Mouse (Mus musculus): ENCODE data around the gene 4430402I18Rik. TPM values are rescaled to one million over a fixed set of nuclear protein-coding genes. Genes with fewer than 3 reads are reported as not detected.

The 4430402I18Rik gene
- total RNA-seq, 1 experiment = 0.31 TPM

- DNase-seq (ENCODE audit: low read depth, low spot score) = no peak
- Histone ChIP-seq H3K9me3 (ENCODE audit: control insufficient read depth, insufficient read depth, low read depth, low read length) (no peaks in the 10 kb centered on the region), H3K36me3 (ENCODE audit: control insufficient read depth, insufficient read depth, low read length, poor library complexity, severe bottlenecking) (no peaks in the 10 kb centered on the region), H3K27ac (ENCODE audit: insufficient read depth, low read depth, low read length, poor library complexity, severe bottlenecking) (no peak overlapping the region), H3K4me3 (ENCODE audit: insufficient read depth in 1 of 2, low read depth in 1 of 2, low read length in 2 of 2, poor library complexity in 1 of 2, severe bottlenecking in 1 of 2) (no peak overlapping the region), H3K9ac (ENCODE audit: insufficient read depth, low read depth, low read length, poor library complexity, severe bottlenecking) (no peak overlapping the region), H3K4me1 (ENCODE audit: control insufficient read depth in 2 of 2, insufficient read depth in 2 of 2, low read length in 2 of 2, poor library complexity in 1 of 2) (no peaks in the 10 kb centered on the region)
- in situ Hi-C loops (cut with MboI; ENCODE audit: low sequenced_read_pairs in 2 of 2, unreplicated experiment in 2 of 2) = no loop called here
- TF ChIP-seq HCFC1 (IDR thresholded peaks at IDR 0.05; ENCODE audit: borderline replicate concordance, insufficient read depth, low read length) (no peak), CHD2 (IDR thresholded peaks at IDR 0.05; ENCODE audit: low read depth, low read length) (no peak), ZC3H11A (IDR thresholded peaks at IDR 0.05; ENCODE audit: borderline replicate concordance, low read depth, low read length) (no peak), ZNF384 (IDR thresholded peaks at IDR 0.05; ENCODE audit: low read depth, low read length) (no peak), MAFK (IDR thresholded peaks at IDR 0.05; ENCODE audit: insufficient read depth, low read depth, low read length) (no peak)
These were observed 32.7 kb downstream of the 4430402I18Rik start for GRCm38 (mm10) chr19:28934897-28935296.

DNA sequence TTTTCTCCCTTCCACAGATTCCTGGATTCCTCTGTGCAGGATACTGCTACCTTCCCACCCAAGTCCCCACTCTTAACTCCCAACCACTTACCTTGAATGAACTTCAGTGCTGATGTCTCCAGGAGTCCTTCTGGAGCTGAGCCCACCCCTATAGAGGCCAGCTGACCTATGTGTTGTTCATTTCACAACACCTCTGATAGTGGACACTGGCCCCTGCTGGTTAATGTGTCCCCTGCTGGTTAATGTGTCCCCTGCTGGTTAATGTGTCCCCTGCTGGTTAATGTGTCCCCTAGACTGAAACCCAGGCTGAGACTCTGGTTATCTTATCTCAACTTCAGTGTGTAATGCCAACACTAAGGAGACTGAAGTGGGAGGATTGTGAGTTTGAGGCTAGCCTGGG is 38.6 kb downstream of the 4430402I18Rik start:
- Histone ChIP-seq H3K27ac (ENCODE audit: insufficient read depth, low read depth, low read length, poor library complexity, severe bottlenecking) (no peak overlapping the region), H3K9me3 (ENCODE audit: control insufficient read depth, insufficient read depth, low read depth, low read length) (no peaks in the 10 kb centered on the region), H3K4me1 (ENCODE audit: control insufficient read depth in 2 of 2, insufficient read depth in 2 of 2, low read length in 2 of 2, poor library complexity in 1 of 2) (no peaks in the 10 kb centered on the region), H3K4me3 (ENCODE audit: insufficient read depth in 1 of 2, low read depth in 1 of 2, low read length in 2 of 2, poor library complexity in 1 of 2, severe bottlenecking in 1 of 2) (no peak overlapping the region), H3K9ac (ENCODE audit: insufficient read depth, low read depth, low read length, poor library complexity, severe bottlenecking) (no peak overlapping the region), H3K36me3 (ENCODE audit: control insufficient read depth, insufficient read depth, low read length, poor library complexity, severe bottlenecking) (no peaks in the 10 kb centered on the region)
- no peak for TF ChIP-seq HCFC1 (IDR thresholded peaks at IDR 0.05; ENCODE audit: borderline replicate concordance, insufficient read depth, low read length)
- TF ChIP-seq CHD2 (IDR thresholded peaks at IDR 0.05; ENCODE audit: low read depth, low read length) = no peak
- no peak for TF ChIP-seq ZNF384 (IDR thresholded peaks at IDR 0.05; ENCODE audit: low read depth, low read length)
- TF ChIP-seq ZC3H11A (IDR thresholded peaks at IDR 0.05; ENCODE audit: borderline replicate concordance, low read depth, low read length) = no peak
- no peak for TF ChIP-seq MAFK (IDR thresholded peaks at IDR 0.05; ENCODE audit: insufficient read depth, low read depth, low read length)
- in situ Hi-C loops (cut with MboI; ENCODE audit: low sequenced_read_pairs in 2 of 2, unreplicated experiment in 2 of 2) = no loop called here
- DNase-seq (ENCODE audit: low read depth, low spot score) = no peak

GRCm38 (mm10) chr19:28927396-28927795 is 40.2 kb downstream of the 4430402I18Rik start:
- H3K9ac ChIP-seq (ENCODE audit: insufficient read depth, low read depth, low read length, poor library complexity, severe bottlenecking) = no peak overlapping the region
- H3K36me3 ChIP-seq (ENCODE audit: control insufficient read depth, insufficient read depth, low read length, poor library complexity, severe bottlenecking) = no peaks in the 10 kb centered on the region
- DNase-seq (ENCODE audit: low read depth, low spot score) = no peak
- TF ChIP-seq ZNF384 (IDR thresholded peaks at IDR 0.05; ENCODE audit: low read depth, low read length) (no peak), CHD2 (IDR thresholded peaks at IDR 0.05; ENCODE audit: low read depth, low read length) (no peak), HCFC1 (IDR thresholded peaks at IDR 0.05; ENCODE audit: borderline replicate concordance, insufficient read depth, low read length) (no peak), MAFK (IDR thresholded peaks at IDR 0.05; ENCODE audit: insufficient read depth, low read depth, low read length) (no peak), ZC3H11A (IDR thresholded peaks at IDR 0.05; ENCODE audit: borderline replicate concordance, low read depth, low read length) (no peak)
- in situ Hi-C loops (cut with MboI; ENCODE audit: low sequenced_read_pairs in 2 of 2, unreplicated experiment in 2 of 2) = no loop called here
- H3K9me3 ChIP-seq (ENCODE audit: control insufficient read depth, insufficient read depth, low read depth, low read length) = no peaks in the 10 kb centered on the region
- H3K27ac ChIP-seq (ENCODE audit: insufficient read depth, low read depth, low read length, poor library complexity, severe bottlenecking) = no peak overlapping the region
- H3K4me1 ChIP-seq (ENCODE audit: control insufficient read depth in 2 of 2, insufficient read depth in 2 of 2, low read length in 2 of 2, poor library complexity in 1 of 2) = 0 out of 4 replicates have a peak, but pooled peaks cover 0 to 2% of the 10 kb centered on the region in 2 experiments
- H3K4me3 ChIP-seq (ENCODE audit: insufficient read depth in 1 of 2, low read depth in 1 of 2, low read length in 2 of 2, poor library complexity in 1 of 2, severe bottlenecking in 1 of 2) = no peak overlapping the region

DNA sequence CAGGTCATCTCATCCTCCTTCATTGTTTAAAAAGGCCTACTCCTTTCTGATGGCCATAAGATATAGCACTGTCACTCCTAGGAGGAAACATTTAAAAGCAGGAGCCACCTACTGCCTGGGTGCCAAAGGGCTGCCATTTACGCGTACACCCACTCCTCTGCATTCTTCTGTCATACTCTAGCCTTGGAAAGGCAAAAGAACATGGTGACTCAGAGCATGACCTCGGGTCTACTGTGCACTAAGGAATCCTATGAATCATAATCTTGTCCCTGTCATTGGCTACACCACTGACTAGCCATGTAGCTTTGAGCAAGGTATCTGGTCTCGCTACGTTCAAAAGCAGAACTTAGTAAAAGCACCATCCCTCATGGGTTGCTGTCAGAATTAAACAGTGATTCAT is 41.2 kb downstream of the 4430402I18Rik start:
- no peak overlapping the region for H3K9ac ChIP-seq (ENCODE audit: insufficient read depth, low read depth, low read length, poor library complexity, severe bottlenecking)
- TF ChIP-seq MAFK (IDR thresholded peaks at IDR 0.05; ENCODE audit: insufficient read depth, low read depth, low read length) = no peak
- no peak for TF ChIP-seq ZNF384 (IDR thresholded peaks at IDR 0.05; ENCODE audit: low read depth, low read length)
- TF ChIP-seq HCFC1 (IDR thresholded peaks at IDR 0.05; ENCODE audit: borderline replicate concordance, insufficient read depth, low read length) = no peak
- no peak for TF ChIP-seq ZC3H11A (IDR thresholded peaks at IDR 0.05; ENCODE audit: borderline replicate concordance, low read depth, low read length)
- TF ChIP-seq CHD2 (IDR thresholded peaks at IDR 0.05; ENCODE audit: low read depth, low read length) = no peak
- no peaks in the 10 kb centered on the region for H3K36me3 ChIP-seq (ENCODE audit: control insufficient read depth, insufficient read depth, low read length, poor library complexity, severe bottlenecking)
- H3K4me1 ChIP-seq (ENCODE audit: control insufficient read depth in 2 of 2, insufficient read depth in 2 of 2, low read length in 2 of 2, poor library complexity in 1 of 2) = 0 out of 4 replicates have a peak, but pooled peaks cover 0 to 2% of the 10 kb centered on the region in 2 experiments
- in situ Hi-C loops (cut with MboI; ENCODE audit: low sequenced_read_pairs in 2 of 2, unreplicated experiment in 2 of 2) = no loop called here
- H3K4me3 ChIP-seq (ENCODE audit: insufficient read depth in 1 of 2, low read depth in 1 of 2, low read length in 2 of 2, poor library complexity in 1 of 2, severe bottlenecking in 1 of 2) = no peak overlapping the region
- DNase-seq (ENCODE audit: low read depth, low spot score) = no peak
- H3K9me3 ChIP-seq (ENCODE audit: control insufficient read depth, insufficient read depth, low read depth, low read length) = no peaks in the 10 kb centered on the region
- no peak overlapping the region for H3K27ac ChIP-seq (ENCODE audit: insufficient read depth, low read depth, low read length, poor library complexity, severe bottlenecking)

GRCm38 (mm10) chr19:28917839-28918238 is 49.8 kb downstream of the 4430402I18Rik start:
- in situ Hi-C loops (cut with MboI; ENCODE audit: low sequenced_read_pairs in 2 of 2, unreplicated experiment in 2 of 2) = no loop called here
- no peak for DNase-seq (ENCODE audit: low read depth, low spot score)
- Histone ChIP-seq H3K36me3 (ENCODE audit: control insufficient read depth, insufficient read depth, low read length, poor library complexity, severe bottlenecking) (no peaks in the 10 kb centered on the region), H3K27ac (ENCODE audit: insufficient read depth, low read depth, low read length, poor library complexity, severe bottlenecking) (no peak overlapping the region), H3K4me1 (ENCODE audit: control insufficient read depth in 2 of 2, insufficient read depth in 2 of 2, low read length in 2 of 2, poor library complexity in 1 of 2) (0 out of 4 replicates have a peak, but pooled peaks cover 0 to 2% of the 10 kb centered on the region in 2 experiments), H3K9me3 (ENCODE audit: control insufficient read depth, insufficient read depth, low read depth, low read length) (no peaks in the 10 kb centered on the region), H3K4me3 (ENCODE audit: insufficient read depth in 1 of 2, low read depth in 1 of 2, low read length in 2 of 2, poor library complexity in 1 of 2, severe bottlenecking in 1 of 2) (no peak overlapping the region), H3K9ac (ENCODE audit: insufficient read depth, low read depth, low read length, poor library complexity, severe bottlenecking) (no peak overlapping the region)
- no peak for TF ChIP-seq MAFK (IDR thresholded peaks at IDR 0.05; ENCODE audit: insufficient read depth, low read depth, low read length)
- no peak for TF ChIP-seq CHD2 (IDR thresholded peaks at IDR 0.05; ENCODE audit: low read depth, low read length)
- no peak for TF ChIP-seq ZNF384 (IDR thresholded peaks at IDR 0.05; ENCODE audit: low read depth, low read length)
- no peak for TF ChIP-seq ZC3H11A (IDR thresholded peaks at IDR 0.05; ENCODE audit: borderline replicate concordance, low read depth, low read length)
- TF ChIP-seq HCFC1 (IDR thresholded peaks at IDR 0.05; ENCODE audit: borderline replicate concordance, insufficient read depth, low read length) = no peak

All from ES-E14 (cell line).